Mouse (Mus musculus) right cerebral cortex, adult 2 months (tissue): ENCODE measurements around the gene Enpp5.

ENCODE experiments used
- DNase-seq, 2 experiments: peaks; one replicate each; pipeline ENCODE4 v3.0.0; 2021 to 2022; ENCODE audit warnings: low spot score in 2 of 2

The Enpp5 gene

GRCm38 (mm10) chr17:44078631-44079350 is at the start of gene Enpp5:
Gene Enpp5 (plus strand): TSS chr17:44078813.
- peak; percentile 92 to 93 for DNase-seq

DNA sequence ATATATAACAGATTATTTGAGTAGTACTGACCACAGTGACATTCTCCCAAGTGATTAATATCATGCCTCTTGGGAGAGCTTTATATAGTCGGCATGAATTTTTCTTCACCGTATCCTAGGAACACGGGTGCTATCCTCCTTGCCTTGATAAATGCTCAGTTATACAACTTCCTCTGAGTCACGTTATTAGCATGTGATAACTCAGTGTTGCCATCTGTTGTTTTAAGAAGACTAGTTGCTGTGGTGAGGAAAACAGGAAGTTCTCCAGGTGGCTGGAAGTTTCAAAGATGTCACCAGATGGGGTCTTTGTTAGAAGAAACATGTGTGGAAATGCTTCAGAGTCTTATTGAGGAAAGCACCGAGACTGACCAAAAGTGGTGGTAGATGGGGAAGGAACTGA is 49.0 kb upstream of the Enpp5 start:
- DNase-seq = no peak

DNA sequence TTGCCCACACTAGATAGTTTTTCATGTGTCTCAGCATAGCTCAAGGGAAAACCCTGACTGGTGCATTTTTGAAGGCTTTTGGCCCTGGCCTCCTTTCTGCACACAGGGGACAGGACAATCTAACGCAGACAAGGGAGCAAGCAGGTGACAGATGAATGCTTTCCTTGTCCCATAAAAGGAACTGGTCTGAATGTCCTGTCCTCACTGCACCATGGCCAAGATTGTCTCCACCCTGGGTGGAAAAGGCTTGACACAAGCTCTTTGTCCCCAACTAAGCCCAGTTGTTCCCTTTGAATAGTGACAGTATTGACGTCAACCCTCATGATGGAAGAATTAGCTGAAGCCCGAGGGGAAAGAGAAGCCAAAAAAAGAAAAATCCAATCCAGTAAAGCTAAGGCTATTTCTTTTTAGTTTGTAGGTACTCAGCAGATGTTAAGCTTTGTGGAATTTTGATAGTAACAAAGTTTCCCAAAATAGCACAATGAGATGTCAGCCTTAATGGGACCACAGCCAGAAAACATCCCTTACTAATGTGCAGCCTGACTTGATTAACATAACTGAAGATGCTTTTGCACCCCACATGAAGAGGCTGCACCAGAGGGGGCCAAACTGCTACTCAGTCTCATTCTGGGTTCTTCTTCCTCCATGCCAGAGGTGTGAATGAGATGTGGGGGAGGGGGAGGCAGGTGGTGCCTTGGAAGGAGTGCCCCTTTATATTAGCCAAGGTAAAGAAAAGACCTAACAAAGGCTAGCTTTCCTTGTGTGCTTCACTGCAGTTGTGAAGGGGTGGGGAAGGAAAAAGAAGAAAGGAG is 47.6 kb upstream of the Enpp5 start:
- peak; percentile 18 to 28 for DNase-seq

GRCm38 (mm10) chr17:44035005-44035404 is 43.6 kb upstream of the Enpp5 start:
- no peak for DNase-seq

- peak; percentile 70 to 79 for DNase-seq
Measured at GRCm38 (mm10) chr17:44038656-44039055, 40.0 kb upstream of the Enpp5 start.

GRCm38 (mm10) chr17:44040449-44040848 is 38.2 kb upstream of the Enpp5 start:
- DNase-seq = no peak

DNA sequence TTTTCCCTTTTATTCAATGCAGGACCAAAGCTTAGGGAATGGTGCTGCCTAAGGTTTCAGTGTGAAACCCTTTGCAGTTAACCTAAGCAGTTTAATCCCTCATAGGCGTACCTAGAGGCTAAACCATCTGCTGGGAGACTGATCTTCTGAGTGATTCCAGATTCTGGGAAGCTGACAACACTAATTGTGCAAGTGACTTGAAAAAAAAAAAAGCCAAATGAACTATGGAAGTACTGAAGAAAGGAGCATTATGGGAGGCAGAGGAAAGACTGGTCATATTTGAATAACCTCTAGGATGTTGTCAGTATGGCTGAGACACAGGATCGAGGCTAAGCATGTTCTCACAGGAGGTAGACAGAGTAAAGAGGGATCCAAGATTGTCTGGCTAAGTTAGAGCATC is 36.3 kb upstream of the Enpp5 start:
- DNase-seq = no peak

DNA sequence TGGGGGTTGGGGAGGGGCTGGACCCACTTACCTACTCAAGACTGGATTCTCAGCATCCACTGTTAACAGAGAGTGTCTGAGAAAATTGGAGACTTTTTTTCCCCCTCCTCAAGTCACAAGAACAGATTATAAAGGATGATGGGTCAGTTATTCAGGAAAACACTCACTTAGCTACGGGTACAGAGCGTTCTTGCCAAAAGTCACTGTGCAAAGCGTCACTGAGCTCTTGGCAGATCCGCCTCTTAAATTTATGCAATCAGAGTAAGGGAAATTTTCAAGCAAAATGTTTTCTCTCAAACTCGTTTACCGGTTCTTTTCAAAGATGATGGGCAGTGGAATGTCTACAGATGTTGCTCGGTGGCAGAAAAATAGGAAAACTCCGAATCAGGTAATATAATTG is 35.8 kb upstream of the Enpp5 start:
- DNase-seq = no peak

- DNase-seq = no peak
Measured at GRCm38 (mm10) chr17:44053427-44053826, 25.2 kb upstream of the Enpp5 start.

GRCm38 (mm10) chr17:44057123-44057522 is 21.5 kb upstream of the Enpp5 start:
- no peak for DNase-seq

- DNase-seq = no peak
Measured at GRCm38 (mm10) chr17:44058145-44058544, 20.5 kb upstream of the Enpp5 start.

- DNase-seq = no peak
Measured at GRCm38 (mm10) chr17:44060781-44061180, 17.8 kb upstream of the Enpp5 start.

DNA sequence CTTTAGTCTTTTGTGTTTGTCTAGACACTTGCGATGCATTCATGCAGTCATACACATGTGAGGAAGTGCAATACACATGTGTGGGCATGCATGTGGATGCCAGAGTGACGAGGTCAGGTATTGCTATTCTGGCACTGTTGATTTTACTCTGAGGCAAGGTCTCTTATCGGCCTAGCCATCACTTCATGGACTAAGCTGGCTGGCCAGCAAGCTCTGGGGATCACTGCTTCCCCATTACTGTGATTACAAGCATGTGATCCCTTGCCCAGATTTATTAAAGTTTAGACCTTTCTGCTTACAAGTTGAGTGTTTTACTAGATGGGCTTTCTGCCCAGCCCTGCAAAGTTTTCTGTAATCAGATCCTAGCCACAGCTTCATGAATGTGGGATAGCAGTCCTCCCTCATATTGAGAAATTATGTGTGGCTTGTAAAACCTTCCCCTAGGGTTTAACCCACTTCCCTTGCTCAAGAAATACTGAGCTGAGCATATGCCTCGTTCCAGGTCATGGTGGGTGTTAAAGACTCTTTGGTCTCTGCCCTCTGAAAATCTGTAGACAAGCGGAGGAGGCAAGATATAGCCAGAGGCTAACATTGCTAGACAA is 17.2 kb upstream of the Enpp5 start:
- DNase-seq = no peak

DNA sequence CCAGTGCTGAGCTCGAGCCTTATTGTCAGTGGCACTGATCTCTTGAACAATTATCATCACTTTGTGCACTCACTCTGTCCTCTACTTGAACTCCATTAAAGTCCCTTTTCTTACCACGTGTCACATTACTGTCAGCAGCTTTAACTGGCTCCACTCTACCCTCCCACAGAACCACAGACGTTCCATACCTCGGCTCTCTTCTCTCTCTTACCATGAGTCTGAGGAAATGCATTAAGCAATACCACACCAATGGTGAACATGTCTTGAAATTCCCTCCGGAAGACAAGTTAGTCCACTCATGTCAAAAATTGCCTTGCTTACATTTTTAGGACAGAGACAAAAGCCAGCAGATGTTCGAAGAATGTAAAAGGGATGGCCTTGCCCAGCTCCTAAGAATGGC is 9.7 kb upstream of the Enpp5 start:
- no peak for DNase-seq

DNA sequence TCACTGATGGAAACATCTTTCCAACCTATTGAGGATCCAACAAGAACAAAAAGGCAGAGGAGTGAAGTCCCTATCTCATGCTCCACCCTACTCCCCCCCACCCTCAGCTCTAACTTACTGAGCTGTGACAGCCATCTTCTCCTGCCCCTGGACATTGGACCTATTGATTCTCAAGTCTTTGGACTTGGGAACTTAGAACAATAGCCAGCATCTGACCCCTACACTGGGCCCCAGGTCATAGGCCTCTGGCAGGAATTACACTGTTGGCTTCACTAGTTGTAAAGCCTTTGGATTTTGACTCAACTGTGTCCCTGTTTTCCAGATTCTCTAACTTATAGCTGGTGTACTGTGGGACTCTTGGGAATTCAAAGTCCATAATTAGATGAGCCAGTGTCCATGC is 6.9 kb upstream of the Enpp5 start:
- no peak for DNase-seq

GRCm38 (mm10) chr17:44075601-44076000 is 3.0 kb upstream of the Enpp5 start:
- no peak for DNase-seq

DNA sequence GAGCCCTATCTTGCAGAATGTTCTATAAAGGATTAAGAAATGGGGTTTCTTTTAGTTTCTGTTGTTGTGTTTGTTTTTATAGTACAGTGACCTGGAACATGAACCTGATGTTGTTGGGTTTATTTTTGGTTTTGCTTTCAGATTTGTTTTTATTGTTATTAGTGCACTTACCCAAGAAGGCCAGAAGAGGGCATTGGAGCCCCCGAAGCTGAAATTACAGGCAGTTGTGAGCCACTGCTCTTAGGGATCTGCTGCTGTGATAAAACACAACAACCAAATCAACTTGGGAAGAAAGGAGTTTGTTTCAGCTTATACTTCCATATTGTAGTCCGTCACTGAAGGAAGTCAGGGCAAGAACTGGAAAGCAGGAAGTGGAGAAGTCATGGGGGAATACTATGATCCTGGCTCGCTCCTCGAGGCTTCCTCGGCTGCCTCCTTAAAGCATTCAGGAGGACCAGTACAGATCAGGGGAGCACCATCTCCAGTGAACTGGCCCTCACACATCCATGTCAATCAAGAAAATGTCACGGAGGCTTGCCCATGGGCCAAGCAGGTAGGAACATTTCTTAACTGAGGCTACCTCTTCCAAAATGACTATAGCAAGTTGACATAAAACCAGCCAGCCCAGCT is 2.4 kb upstream of the Enpp5 start:
- DNase-seq = no peak

DNA sequence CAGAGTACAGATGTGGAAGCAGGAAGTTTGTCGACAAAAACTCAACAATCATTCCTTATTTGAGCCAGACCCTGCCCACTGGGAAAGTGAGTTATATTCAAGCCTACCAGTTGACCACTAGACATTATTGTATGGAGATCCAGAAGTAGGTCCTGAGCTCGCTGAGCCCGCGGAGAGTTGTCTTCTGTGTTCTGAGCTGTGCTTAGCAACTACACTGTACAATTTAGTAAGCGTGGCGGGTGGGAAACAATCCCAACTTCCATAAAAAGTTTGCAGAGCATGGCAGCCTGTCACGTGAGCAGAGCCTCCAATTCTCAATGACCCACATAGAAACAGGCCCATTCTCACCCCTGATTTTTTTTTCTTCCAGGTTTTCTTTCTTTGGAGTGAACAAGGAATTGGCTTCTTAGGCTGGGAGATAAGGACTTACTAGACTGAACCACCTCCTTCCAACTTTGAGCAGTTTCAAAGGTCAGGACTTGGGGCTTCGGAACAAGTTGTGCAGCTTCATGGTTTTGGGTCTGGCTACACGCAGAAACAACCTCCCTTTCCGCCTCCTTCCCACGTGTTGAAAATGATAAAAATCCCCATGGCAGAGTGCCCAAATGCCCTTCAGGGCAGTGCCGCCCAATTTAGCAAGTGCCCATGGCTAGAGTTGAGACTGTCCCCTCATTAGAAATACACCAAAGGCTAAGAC is 1.3 kb upstream of the Enpp5 start:
- DNase-seq = no peak

- DNase-seq = no peak
Measured at GRCm38 (mm10) chr17:44077843-44078160, 811 bp upstream of the Enpp5 start.

- no peak for DNase-seq
Measured at GRCm38 (mm10) chr17:44083156-44083555, 4.5 kb downstream of the Enpp5 start.

- no peak for DNase-seq
Measured at GRCm38 (mm10) chr17:44088226-44088625, 9.6 kb downstream of the Enpp5 start.

GRCm38 (mm10) chr17:44090916-44091315 is 12.3 kb downstream of the Enpp5 start:
- DNase-seq = no peak
